Mouse (Mus musculus): ENCODE measurements around the gene Cuedc2. TPM values are rescaled to one million over a fixed set of nuclear protein-coding genes. Genes with fewer than 3 reads are reported as not detected.

Gene Cuedc2
- polyA plus RNA-seq, 1 experiment from 2014 or later = 274 TPM

- H3K36me3 ChIP-seq (ENCODE audit: control insufficient read depth, insufficient read depth, low read length) = no peaks in the 10 kb centered on the region
- no peak overlapping the region for H3K4me2 ChIP-seq (ENCODE audit: low read depth)
- 90% methylated on average over 4 of the region's 4 CpGs for WGBS
- peaks cover 3% of the 10 kb centered on the region; the same call in 1 of the 2 replicates for H3K27me3 ChIP-seq (ENCODE audit: control insufficient read depth, insufficient read depth, low read length)
- ATAC-seq (ENCODE audit: insufficient read depth, low FRiP score, low TSS enrichment) = no peak
- no peaks in the 10 kb centered on the region for H3K9me3 ChIP-seq (ENCODE audit: control insufficient read depth, low read length)
- no peak overlapping the region for H3K4me3 ChIP-seq (ENCODE audit: low read depth, low read length)
- no peak overlapping the region for H3K27ac ChIP-seq (ENCODE audit: low read depth, low read length)
- DNase-seq (ENCODE audit: low spot score) = no peak
- no peak overlapping the region for H3K9ac ChIP-seq (ENCODE audit: low read length)
- H3K4me1 ChIP-seq (ENCODE audit: control insufficient read depth, insufficient read depth, low read length) = peaks cover 10% of the 10 kb centered on the region
These were observed 36.0 kb downstream of the Cuedc2 start for GRCm38 (mm10) chr19:46302551-46302950.

- ATAC-seq (ENCODE audit: insufficient read depth, low FRiP score, low TSS enrichment) = no peak
- H3K4me3 ChIP-seq (ENCODE audit: low read depth, low read length) = no peak overlapping the region
- 43% methylated on average over 8 of the region's 8 CpGs for WGBS
These were observed 38.0 kb downstream of the Cuedc2 start for GRCm38 (mm10) chr19:46300294-46301045.

GRCm38 (mm10) chr19:46296938-46297337 is 41.6 kb downstream of the Cuedc2 start:
- WGBS = 75% methylated on average over 4 of the region's 4 CpGs
- H3K9me3 ChIP-seq (ENCODE audit: control insufficient read depth, low read length) = no peaks in the 10 kb centered on the region
- no peak overlapping the region for H3K27ac ChIP-seq (ENCODE audit: low read depth, low read length)
- H3K27me3 ChIP-seq (ENCODE audit: control insufficient read depth, insufficient read depth, low read length) = no peaks in the 10 kb centered on the region
- H3K4me2 ChIP-seq (ENCODE audit: low read depth) = no peak overlapping the region
- H3K4me3 ChIP-seq (ENCODE audit: low read depth, low read length) = no peak overlapping the region
- ATAC-seq (ENCODE audit: insufficient read depth, low FRiP score, low TSS enrichment) = no peak
- no peaks in the 10 kb centered on the region for H3K36me3 ChIP-seq (ENCODE audit: control insufficient read depth, insufficient read depth, low read length)
- H3K9ac ChIP-seq (ENCODE audit: low read length) = no peak overlapping the region
- DNase-seq (ENCODE audit: low spot score) = no peak
- no peaks in the 10 kb centered on the region for H3K4me1 ChIP-seq (ENCODE audit: control insufficient read depth, insufficient read depth, low read length)

More at GRCm38 (mm10) chr19:46300294-46301045, 38.0 kb downstream of the Cuedc2 start:
- Histone ChIP-seq H3K9me3 (ENCODE audit: control insufficient read depth, low read length) (no peaks in the 10 kb centered on the region), H3K36me3 (ENCODE audit: control insufficient read depth, insufficient read depth, low read length) (no peaks in the 10 kb centered on the region), H3K27me3 (ENCODE audit: control insufficient read depth, insufficient read depth, low read length) (no peaks in the 10 kb centered on the region), H3K9ac (ENCODE audit: low read length) (no peak overlapping the region), H3K4me2 (ENCODE audit: low read depth) (no peak overlapping the region), H3K4me1 (ENCODE audit: control insufficient read depth, insufficient read depth, low read length) (peaks cover 10% of the 10 kb centered on the region), H3K27ac (ENCODE audit: low read depth, low read length) (no peak overlapping the region)
- no peak for DNase-seq (ENCODE audit: low spot score)

- no peaks in the 10 kb centered on the region for H3K27me3 ChIP-seq (ENCODE audit: control insufficient read depth, insufficient read depth, low read length)
- H3K4me1 ChIP-seq (ENCODE audit: control insufficient read depth, insufficient read depth, low read length) = no peaks in the 10 kb centered on the region
- H3K9ac ChIP-seq (ENCODE audit: low read length) = no peak overlapping the region
- H3K4me2 ChIP-seq (ENCODE audit: low read depth) = no peak overlapping the region
- no peaks in the 10 kb centered on the region for H3K36me3 ChIP-seq (ENCODE audit: control insufficient read depth, insufficient read depth, low read length)
- no peaks in the 10 kb centered on the region for H3K9me3 ChIP-seq (ENCODE audit: control insufficient read depth, low read length)
- H3K27ac ChIP-seq (ENCODE audit: low read depth, low read length) = no peak overlapping the region
- H3K4me3 ChIP-seq (ENCODE audit: low read depth, low read length) = no peak overlapping the region
- no peak for ATAC-seq (ENCODE audit: insufficient read depth, low FRiP score, low TSS enrichment)
- DNase-seq (ENCODE audit: low spot score) = no peak
- WGBS = 73% methylated on average over 12 of the region's 12 CpGs
These were observed 47.9 kb downstream of the Cuedc2 start for GRCm38 (mm10) chr19:46290535-46291105.

- Histone ChIP-seq H3K4me1 (ENCODE audit: control insufficient read depth, insufficient read depth, low read length) (no peaks in the 10 kb centered on the region), H3K27me3 (ENCODE audit: control insufficient read depth, insufficient read depth, low read length) (no peaks in the 10 kb centered on the region), H3K4me3 (ENCODE audit: low read depth, low read length) (no peak overlapping the region), H3K27ac (ENCODE audit: low read depth, low read length) (no peak overlapping the region), H3K4me2 (ENCODE audit: low read depth) (no peak overlapping the region), H3K9ac (ENCODE audit: low read length) (no peak overlapping the region), H3K9me3 (ENCODE audit: control insufficient read depth, low read length) (no peaks in the 10 kb centered on the region), H3K36me3 (ENCODE audit: control insufficient read depth, insufficient read depth, low read length) (peaks cover 5% of the 10 kb centered on the region)
- ATAC-seq (ENCODE audit: insufficient read depth, low FRiP score, low TSS enrichment) (no peak), DNase-seq (ENCODE audit: low spot score) (no peak)
- WGBS = 90% methylated on average over 3 of the region's 3 CpGs
These were observed 50.9 kb downstream of the Cuedc2 start for GRCm38 (mm10) chr19:46287566-46287965.

- H3K27me3 ChIP-seq (ENCODE audit: control insufficient read depth, insufficient read depth, low read length) = no peaks in the 10 kb centered on the region
- 95% methylated on average over 3 of the region's 3 CpGs for WGBS
- no peak overlapping the region for H3K27ac ChIP-seq (ENCODE audit: low read depth, low read length)
- no peak overlapping the region for H3K4me2 ChIP-seq (ENCODE audit: low read depth)
- DNase-seq (ENCODE audit: low spot score) (no peak), ATAC-seq (ENCODE audit: insufficient read depth, low FRiP score, low TSS enrichment) (no peak)
- H3K9ac ChIP-seq (ENCODE audit: low read length) = no peak overlapping the region
- no peaks in the 10 kb centered on the region for H3K9me3 ChIP-seq (ENCODE audit: control insufficient read depth, low read length)
- no peak overlapping the region for H3K4me3 ChIP-seq (ENCODE audit: low read depth, low read length)
- peaks cover 9% of the 10 kb centered on the region for H3K36me3 ChIP-seq (ENCODE audit: control insufficient read depth, insufficient read depth, low read length)
- H3K4me1 ChIP-seq (ENCODE audit: control insufficient read depth, insufficient read depth, low read length) = no peaks in the 10 kb centered on the region
These were observed 51.6 kb downstream of the Cuedc2 start for GRCm38 (mm10) chr19:46286926-46287325.

- Histone ChIP-seq H3K27me3 (ENCODE audit: control insufficient read depth, insufficient read depth, low read length) (no peaks in the 10 kb centered on the region), H3K4me2 (ENCODE audit: low read depth) (no peak overlapping the region), H3K27ac (ENCODE audit: low read depth, low read length) (no peak overlapping the region), H3K9ac (ENCODE audit: low read length) (no peak overlapping the region), H3K4me3 (ENCODE audit: low read depth, low read length) (no peak overlapping the region), H3K9me3 (ENCODE audit: control insufficient read depth, low read length) (no peaks in the 10 kb centered on the region), H3K4me1 (ENCODE audit: control insufficient read depth, insufficient read depth, low read length) (no peaks in the 10 kb centered on the region), H3K36me3 (ENCODE audit: control insufficient read depth, insufficient read depth, low read length) (peaks cover 9% of the 10 kb centered on the region)
- ATAC-seq (ENCODE audit: insufficient read depth, low FRiP score, low TSS enrichment) (no peak), DNase-seq (ENCODE audit: low spot score) (no peak)
- 90% methylated on average over 6 of the region's 6 CpGs for WGBS
These were observed 52.5 kb downstream of the Cuedc2 start for GRCm38 (mm10) chr19:46286047-46286446.

GRCm38 (mm10) chr19:46285631-46286030 is 52.9 kb downstream of the Cuedc2 start:
- Histone ChIP-seq H3K9ac (ENCODE audit: low read length) (no peak overlapping the region), H3K36me3 (ENCODE audit: control insufficient read depth, insufficient read depth, low read length) (peaks cover 9% of the 10 kb centered on the region), H3K27me3 (ENCODE audit: control insufficient read depth, insufficient read depth, low read length) (no peaks in the 10 kb centered on the region), H3K4me2 (ENCODE audit: low read depth) (no peak overlapping the region), H3K9me3 (ENCODE audit: control insufficient read depth, low read length) (no peaks in the 10 kb centered on the region), H3K4me3 (ENCODE audit: low read depth, low read length) (no peak overlapping the region), H3K27ac (ENCODE audit: low read depth, low read length) (no peak overlapping the region), H3K4me1 (ENCODE audit: control insufficient read depth, insufficient read depth, low read length) (no peaks in the 10 kb centered on the region)
- WGBS = 90% methylated on average over 7 of the region's 7 CpGs
- ATAC-seq (ENCODE audit: insufficient read depth, low FRiP score, low TSS enrichment) (no peak), DNase-seq (ENCODE audit: low spot score) (no peak)

- H3K4me2 ChIP-seq (ENCODE audit: low read depth) = no peak overlapping the region
- peaks cover 14% of the 10 kb centered on the region for H3K36me3 ChIP-seq (ENCODE audit: control insufficient read depth, insufficient read depth, low read length)
- DNase-seq (ENCODE audit: low spot score) = no peak
- H3K27ac ChIP-seq (ENCODE audit: low read depth, low read length) = no peak overlapping the region
- no peaks in the 10 kb centered on the region for H3K9me3 ChIP-seq (ENCODE audit: control insufficient read depth, low read length)
- H3K27me3 ChIP-seq (ENCODE audit: control insufficient read depth, insufficient read depth, low read length) = no peaks in the 10 kb centered on the region
- ATAC-seq (ENCODE audit: insufficient read depth, low FRiP score, low TSS enrichment) = no peak
- H3K4me1 ChIP-seq (ENCODE audit: control insufficient read depth, insufficient read depth, low read length) = no peaks in the 10 kb centered on the region
- no peak overlapping the region for H3K4me3 ChIP-seq (ENCODE audit: low read depth, low read length)
- WGBS = 97% methylated on average over 4 of the region's 4 CpGs
- no peak overlapping the region for H3K9ac ChIP-seq (ENCODE audit: low read length)
These were observed 53.8 kb downstream of the Cuedc2 start for GRCm38 (mm10) chr19:46284686-46285085.
